Mouse (Mus musculus) lung, postnatal 10 days (tissue): ENCODE measurements around the gene Zswim7.
"Not testable (repeated sequence)": the region's sequence is repeated elsewhere in the genome, so short reads cannot be mapped to it uniquely, and the experiment has no call there.

Experiments
- DNase-seq: peaks from one replicate; pipeline ENCODE4 v3.0.0; 2021

The Zswim7 gene

DNA sequence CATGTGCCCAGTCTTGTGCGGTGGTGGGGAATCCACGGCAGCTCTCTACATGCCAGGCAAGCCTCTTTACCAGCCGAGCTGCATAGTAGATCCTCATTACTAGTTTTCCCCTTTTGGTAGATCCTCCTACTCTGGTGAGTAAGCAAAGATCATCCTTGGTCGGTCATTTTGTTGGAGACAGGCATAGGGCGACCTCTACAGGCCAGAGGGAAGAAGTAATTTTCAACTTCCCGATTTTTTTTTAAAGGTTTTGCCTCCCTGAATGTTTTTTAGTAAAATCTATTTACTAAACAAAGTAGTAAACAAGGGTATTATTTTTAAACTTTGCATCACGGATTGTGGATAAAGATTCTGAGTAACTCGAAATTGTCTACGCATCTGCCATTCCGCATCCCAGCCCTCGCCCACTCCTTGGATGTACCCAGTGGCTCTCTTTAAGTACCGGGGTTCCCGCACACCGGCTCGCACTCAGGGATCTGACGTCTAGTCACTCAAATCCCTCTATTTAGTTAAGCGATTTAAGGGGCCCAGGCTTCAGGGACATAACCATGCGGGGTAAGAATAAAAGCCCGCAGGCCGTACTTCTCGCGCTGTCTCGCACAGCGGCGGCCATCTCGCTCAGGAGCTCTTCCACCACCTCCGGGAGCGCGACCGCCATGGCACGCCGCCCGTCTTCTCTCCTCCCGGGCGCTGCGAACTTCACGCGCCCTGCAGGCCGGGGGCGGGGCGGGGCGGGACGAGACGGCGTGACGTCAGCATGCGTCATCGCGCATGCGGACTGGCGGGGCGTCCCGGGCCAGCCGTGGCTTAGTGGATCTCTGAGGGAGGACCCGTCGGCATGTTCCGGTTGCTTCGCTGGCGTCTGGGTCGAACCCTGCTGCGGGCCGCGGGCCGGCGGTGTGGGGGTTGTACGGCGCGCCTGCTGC lies at the start of gene Zswim7, which contains the start of gene Ttc19:
Gene Zswim7, minus strand, starts transcription at position 701 of the 926 bp plus-strand sequence.
Gene Ttc19, plus strand, starts transcription at position 799 of the 926 bp plus-strand sequence.
- peak; percentile 94 for DNase-seq

- no peak for DNase-seq
These were observed 42.5 kb upstream of the Zswim7 start for GRCm38 (mm10) chr11:62323659-62324058.

GRCm38 (mm10) chr11:62320097-62320496 lies 38.9 kb upstream of the Zswim7 start:
- no peak for DNase-seq

DNA sequence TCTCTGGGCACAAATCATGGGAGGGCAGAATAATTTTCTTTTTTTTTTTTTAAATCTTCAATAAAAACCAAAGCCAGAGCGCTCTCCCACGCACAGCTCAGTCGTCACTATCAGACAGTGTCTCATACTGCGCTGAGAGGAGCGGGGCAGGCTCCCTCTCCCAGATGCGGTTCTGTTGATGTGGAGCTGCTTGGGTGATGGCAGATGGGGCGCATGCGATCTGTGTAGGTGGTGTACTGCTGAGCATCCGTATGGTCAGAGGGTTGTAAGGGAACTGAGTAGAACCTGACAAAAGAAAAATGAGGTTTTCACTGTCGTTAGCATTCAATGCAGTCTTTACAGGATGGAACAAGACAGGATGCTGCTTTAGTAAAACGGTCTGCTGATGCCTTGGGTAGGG lies 36.6 kb upstream of the Zswim7 start:
- DNase-seq, result no peak

GRCm38 (mm10) chr11:62314984-62315383 lies 33.8 kb upstream of the Zswim7 start:
- no peak for DNase-seq

- no peak for DNase-seq
These were observed 28.1 kb upstream of the Zswim7 start for GRCm38 (mm10) chr11:62309296-62309695.

DNA sequence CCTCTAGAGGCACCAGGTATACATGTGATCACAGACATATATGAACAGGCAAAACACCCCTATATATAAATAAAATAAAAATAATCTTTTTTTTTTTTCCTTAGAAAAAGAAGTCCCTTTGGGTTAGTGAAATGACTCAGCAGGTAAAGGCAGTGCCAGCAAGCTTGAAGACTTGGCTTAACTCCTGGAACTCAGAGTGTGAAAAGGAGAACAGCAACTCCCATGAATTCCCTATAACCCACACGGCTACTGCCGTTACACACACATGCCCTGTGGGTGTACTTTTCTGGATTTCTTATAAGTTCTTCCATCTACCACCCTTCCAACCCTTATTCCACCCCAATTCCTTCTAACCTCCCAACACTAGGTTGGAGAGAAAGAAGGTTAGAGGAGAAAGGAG lies 24.7 kb upstream of the Zswim7 start:
- DNase-seq, result no peak

- no peak for DNase-seq
These were observed 17.7 kb upstream of the Zswim7 start for GRCm38 (mm10) chr11:62298883-62299282.

DNA sequence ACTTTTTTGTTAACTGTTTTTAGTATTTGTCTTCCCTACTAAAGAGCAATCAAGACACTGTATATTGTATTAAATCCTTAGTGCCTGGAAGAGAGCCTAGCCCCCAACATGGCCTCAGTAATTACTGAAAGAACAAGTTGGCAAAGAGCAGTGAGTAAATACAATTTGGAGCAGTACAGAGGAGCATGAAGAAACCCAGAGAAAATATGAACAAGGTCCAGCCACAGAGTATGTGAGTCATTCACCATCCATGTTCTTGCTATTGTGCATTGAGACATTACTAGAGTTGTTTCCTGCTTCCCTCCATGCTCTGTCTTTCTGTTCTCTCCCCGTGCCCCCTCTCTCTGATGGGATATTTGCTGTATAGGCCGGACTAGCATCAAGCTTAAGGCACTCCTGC lies 12.9 kb upstream of the Zswim7 start:
- DNase-seq, result no peak

DNA sequence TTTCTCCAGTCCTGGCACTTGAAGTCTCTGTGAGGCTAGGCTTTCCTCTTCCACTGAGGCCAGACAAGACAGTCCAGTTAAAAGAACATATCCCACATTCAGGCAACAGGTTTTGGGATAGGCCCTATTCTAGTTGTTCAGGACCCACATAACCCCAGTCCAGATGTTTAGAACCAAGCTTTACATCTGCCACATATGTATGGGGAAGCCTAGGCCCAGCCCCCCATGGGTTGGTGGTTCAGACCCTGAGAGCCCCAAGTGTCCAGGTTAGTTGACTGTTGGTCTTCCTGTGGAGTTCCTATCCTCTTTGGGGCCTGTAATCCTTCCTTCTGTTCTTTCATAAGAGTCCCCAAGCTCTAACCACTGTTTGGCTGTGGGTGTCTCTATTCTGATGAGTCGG lies 6.5 kb upstream of the Zswim7 start:
- no peak for DNase-seq

GRCm38 (mm10) chr11:62285020-62285419 lies 3.8 kb upstream of the Zswim7 start:
- no peak for DNase-seq

- DNase-seq, result not testable (repeated sequence)
These were observed 2.8 kb upstream of the Zswim7 start for GRCm38 (mm10) chr11:62284020-62284419.

DNA sequence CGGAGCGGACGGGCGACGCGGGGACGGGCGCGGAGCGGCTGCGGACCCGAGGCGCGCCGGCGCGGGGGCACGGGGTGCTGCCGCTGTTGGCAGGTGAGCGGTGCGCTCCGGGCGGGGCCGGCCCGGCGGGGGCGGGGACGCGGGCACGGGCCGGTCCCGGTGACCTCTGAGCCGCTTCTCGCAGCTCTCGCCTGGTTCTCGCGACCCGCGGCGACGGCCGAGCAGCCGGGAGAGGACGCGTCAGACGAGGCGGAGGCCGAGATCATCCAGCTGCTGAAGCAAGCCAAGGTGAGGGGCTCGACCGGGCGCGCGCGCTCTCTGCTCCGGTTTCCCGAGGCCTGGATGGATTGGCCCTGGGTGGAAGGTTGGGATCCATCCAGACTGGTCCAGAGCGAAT lies 424 bp upstream of the Zswim7 start:
- peak; percentile 78 for DNase-seq

- peak; percentile 86 for DNase-seq
These were observed 3.1 kb downstream of the Zswim7 start for GRCm38 (mm10) chr11:62278027-62278426.

GRCm38 (mm10) chr11:62277086-62277485 lies 4.1 kb downstream of the Zswim7 start:
- no peak for DNase-seq

GRCm38 (mm10) chr11:62270851-62271250 lies 10.3 kb downstream of the Zswim7 start:
- DNase-seq, result no peak

GRCm38 (mm10) chr11:62269097-62269496 lies 12.1 kb downstream of the Zswim7 start:
- no peak for DNase-seq

GRCm38 (mm10) chr11:62268381-62268780 lies 12.8 kb downstream of the Zswim7 start:
- no peak for DNase-seq

DNA sequence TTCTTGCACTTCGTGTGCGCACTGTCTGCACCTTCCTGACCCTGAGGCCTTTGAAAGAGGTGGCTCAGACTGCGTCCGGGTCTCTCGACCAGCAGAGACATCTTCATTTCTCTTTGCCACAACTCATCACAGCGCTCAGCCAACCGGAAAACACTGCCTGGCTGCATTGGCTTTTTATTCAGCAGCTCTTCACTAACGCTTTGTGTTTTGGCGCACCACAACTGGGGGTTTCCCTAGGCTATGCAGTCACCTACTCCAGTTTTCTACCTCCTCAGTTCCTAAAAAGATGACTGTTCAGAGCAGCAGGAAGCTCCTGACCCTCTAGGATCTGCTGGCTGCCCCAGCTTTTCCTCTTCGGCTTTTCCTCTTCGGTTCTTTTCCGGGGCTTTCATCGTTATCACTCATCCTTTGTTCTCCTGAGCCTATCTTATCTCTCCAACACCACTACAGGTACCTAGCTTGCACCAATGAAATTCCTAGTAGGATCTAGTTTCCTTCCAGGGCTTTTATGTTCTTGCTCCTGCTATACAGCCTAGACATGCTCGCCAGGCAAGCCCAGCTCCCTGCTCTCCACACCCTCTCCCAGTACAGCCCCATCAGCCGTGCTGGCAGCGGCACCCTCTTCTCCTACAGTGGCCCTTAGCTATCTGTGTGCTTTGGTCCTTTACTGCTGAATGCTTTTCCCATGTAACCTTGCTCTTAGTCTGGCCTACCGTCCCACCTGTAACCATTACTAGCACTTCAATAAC lies 14.5 kb downstream of the Zswim7 start:
- DNase-seq, result no peak

GRCm38 (mm10) chr11:62265642-62266041 lies 15.5 kb downstream of the Zswim7 start:
- no peak for DNase-seq

- DNase-seq, result no peak
These were observed 17.2 kb downstream of the Zswim7 start for GRCm38 (mm10) chr11:62264018-62264417.

- DNase-seq, result peak; percentile 49
These were observed 17.6 kb downstream of the Zswim7 start for GRCm38 (mm10) chr11:62263599-62263998.

GRCm38 (mm10) chr11:62259214-62259613 lies 22.0 kb downstream of the Zswim7 start:
- DNase-seq, result no peak

DNA sequence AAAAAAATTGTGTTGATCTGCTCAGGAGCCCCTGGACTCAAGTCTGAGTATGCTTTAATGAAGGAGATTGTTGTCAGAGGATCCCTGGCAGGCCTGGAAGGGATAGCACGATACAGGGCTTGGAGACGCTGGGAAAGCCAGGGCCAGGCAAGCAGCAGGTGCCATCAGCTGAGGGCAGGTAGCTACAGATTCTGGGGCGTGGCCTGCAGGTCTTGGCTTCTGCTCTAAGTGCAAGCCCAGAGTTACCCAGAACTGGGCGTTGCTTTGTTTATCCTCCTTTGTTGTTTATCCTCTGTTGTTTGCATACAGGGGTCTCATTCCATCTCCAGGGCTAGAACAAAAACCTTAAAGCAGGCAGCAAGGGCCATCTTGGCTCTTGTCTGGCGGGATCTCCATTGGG lies 27.8 kb downstream of the Zswim7 start:
- no peak for DNase-seq
